23 mouse cellular contexts compared by ENCODE assay signal in the genomic region with DNA sequence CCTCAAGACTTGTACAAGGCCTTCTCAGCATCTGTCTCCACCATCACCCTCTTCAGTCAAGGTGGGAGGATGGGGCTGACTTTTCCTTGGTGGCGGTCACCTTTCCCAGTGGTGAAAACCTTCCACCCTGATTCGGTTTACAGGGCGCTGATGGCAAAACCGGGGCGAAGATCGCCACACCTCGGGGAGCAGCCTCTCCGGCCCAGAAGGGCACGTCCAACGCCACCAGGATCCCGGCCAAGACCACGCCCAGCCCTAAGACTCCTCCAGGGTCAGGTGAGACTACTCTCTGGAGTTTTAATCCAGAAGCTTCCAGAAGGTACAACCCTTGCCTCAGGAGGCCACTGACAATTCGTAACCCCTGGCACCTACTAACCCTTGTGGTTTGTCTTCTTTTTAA.
"Had no signal": no experiment of that assay in that cellular context is flagged by ENCODE, and none has a peak within 500 bp of the region (broad histone marks: within the 10 kb centered on the region; RNA-seq: fewer than 3 reads in every experiment).

No protein-coding gene starts in this region.

- H3K4me2 ChIP-seq: limb, embryonic 13.5 days; liver, embryonic 12.5 days; liver, embryonic 15.5 days; lung, embryonic 15.5 days; midbrain, embryonic 13.5 days; neural tube, embryonic 13.5 days had no signal

- H3K9ac ChIP-seq: limb, embryonic 13.5 days; liver, embryonic 12.5 days; liver, embryonic 15.5 days; lung, embryonic 15.5 days; midbrain, embryonic 13.5 days; neural tube, embryonic 13.5 days had no signal

- ATAC-seq: liver, embryonic 12.5 days; midbrain, embryonic 13.5 days; midbrain, embryonic 16.5 days had no signal

- H3K9me3 ChIP-seq: limb, embryonic 10.5 days; limb, embryonic 13.5 days; liver, embryonic 12.5 days; liver, embryonic 15.5 days; lung, embryonic 15.5 days; megakaryocyte, embryonic 14.5 days; midbrain, embryonic 10.5 days; midbrain, embryonic 13.5 days; neural tube, embryonic 13.5 days had no signal

- H3K4me1 ChIP-seq: neural tube, embryonic 13.5 days had no signal

- DNase-seq: kidney, postnatal 14 days; layer of hippocampus, adult 9-11 months; liver; lung, adult 18-20 months; lung, postnatal 10 days; lung, postnatal 36 days; retina, postnatal 1 day; right cerebral cortex, postnatal 25 days; thymus, adult 2 months; thymus, postnatal 14 days; thymus, postnatal 4 days had no signal

- H3K36me3 ChIP-seq: limb, embryonic 10.5 days; limb, embryonic 13.5 days; liver, embryonic 12.5 days; liver, embryonic 15.5 days; lung, embryonic 15.5 days; midbrain, embryonic 10.5 days had no signal

- H3K27ac ChIP-seq: limb, embryonic 10.5 days; limb, embryonic 13.5 days; liver, embryonic 12.5 days; liver, embryonic 15.5 days; lung, embryonic 15.5 days; midbrain, embryonic 10.5 days; midbrain, embryonic 13.5 days; neural tube, embryonic 13.5 days had no signal

- H3K4me3 ChIP-seq: layer of hippocampus, adult 2 months; limb, embryonic 10.5 days; limb, embryonic 13.5 days; liver, embryonic 12.5 days; liver, embryonic 15.5 days; lung, embryonic 15.5 days; megakaryocyte, embryonic 14.5 days; midbrain, embryonic 10.5 days; midbrain, embryonic 13.5 days; myocyte; neural tube, embryonic 13.5 days had no signal
